Mouse (Mus musculus) yolk sac, embryonic 10.5 days (tissue): ENCODE measurements around the gene Pelo.

Experiments
- DNase-seq: peaks from one replicate; pipeline ENCODE4 v3.0.0-alpha.2; 2017; ENCODE audit warnings: low spot score

Gene Pelo

DNA sequence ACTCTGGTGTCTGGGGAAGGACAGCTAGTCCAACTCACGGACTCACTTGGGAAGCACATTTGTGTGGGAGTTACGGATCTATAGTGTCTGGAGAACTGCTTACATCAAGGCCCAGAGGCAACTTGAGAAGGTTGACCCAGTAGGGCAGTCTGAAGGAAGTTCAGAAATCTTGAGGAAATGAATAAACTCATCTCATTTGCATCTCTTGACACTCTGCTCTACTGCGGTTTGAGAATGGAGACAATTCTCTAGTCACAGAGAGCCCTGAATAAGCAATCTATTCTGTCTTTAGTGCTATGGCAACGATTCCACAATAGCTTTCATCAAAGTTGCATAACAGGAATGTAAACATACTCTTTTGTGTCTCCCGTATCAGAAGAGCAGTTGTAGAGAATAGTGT lies 7.0 kb upstream of the Pelo start:
- no peak for DNase-seq

GRCm38 (mm10) chr13:115096216-115096615 lies 6.2 kb upstream of the Pelo start:
- no peak for DNase-seq

GRCm38 (mm10) chr13:115095392-115095791 lies 5.4 kb upstream of the Pelo start:
- DNase-seq: no peak

- DNase-seq: no peak
Observed at GRCm38 (mm10) chr13:115091511-115091910, 1.5 kb upstream of the Pelo start.

DNA sequence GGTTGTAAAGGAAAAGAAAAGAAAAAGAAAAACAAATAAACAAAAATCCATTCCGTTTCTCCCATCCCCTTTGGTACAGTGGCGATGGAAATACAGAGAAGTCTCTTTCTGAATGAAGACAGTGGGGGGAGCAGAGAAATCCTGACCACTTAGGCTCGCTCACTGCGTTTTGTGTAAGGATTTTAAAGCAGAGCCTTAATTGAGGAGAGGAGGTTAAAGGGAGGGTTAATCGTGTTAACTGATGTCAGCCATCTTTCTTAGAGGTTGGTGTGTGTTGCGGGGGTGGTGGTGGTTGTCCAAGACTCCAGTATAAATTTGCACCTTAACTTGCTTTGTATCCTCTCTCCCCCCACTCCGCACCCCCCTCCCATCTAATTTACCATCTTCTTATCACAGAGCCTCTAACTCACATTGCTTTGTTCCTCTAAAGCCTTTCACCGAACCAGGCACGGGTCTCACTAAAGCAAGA lies 1.0 kb upstream of the Pelo start:
- DNase-seq: no peak

GRCm38 (mm10) chr13:115089395-115090025 lies 476 bp downstream of the Pelo start:
- DNase-seq: peak; percentile 61

DNA sequence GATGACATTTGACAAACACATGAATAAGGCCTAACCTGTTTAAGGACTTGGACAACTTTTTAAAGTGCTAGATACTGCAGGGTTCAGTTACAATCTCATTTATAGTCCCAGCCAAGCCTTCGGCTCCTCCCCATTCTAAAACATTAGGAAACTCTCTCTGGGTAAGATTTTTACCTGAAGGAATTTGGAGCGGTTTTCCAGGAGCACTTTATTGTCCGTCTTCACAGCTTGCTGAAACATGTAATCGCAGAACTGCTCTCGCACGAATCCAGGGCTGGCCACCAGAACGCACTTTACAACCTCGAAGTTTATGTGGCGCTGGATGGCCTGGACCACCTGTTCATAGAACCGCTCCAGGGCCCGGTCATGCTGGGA lies 979 bp downstream of the Pelo start:
- no peak for DNase-seq

DNA sequence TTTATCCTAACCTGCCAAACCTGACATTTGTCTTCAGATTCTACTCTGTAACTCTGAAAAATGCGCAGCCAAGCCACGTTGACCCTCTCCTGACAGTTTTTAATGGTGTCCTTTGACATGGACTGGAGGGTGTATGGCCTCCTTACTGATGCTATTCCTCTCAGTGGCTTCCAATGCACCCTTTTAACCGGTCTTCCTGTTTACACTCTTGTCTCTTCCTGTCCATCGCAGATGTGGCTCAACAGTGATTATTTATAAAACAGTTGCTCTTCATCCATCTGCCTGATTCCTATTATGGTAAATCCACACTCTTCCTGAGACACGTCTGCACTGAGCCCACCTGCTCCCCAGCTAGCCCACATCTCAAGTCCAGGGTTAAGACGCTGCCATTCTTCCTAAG lies 4.0 kb downstream of the Pelo start:
- no peak for DNase-seq

DNA sequence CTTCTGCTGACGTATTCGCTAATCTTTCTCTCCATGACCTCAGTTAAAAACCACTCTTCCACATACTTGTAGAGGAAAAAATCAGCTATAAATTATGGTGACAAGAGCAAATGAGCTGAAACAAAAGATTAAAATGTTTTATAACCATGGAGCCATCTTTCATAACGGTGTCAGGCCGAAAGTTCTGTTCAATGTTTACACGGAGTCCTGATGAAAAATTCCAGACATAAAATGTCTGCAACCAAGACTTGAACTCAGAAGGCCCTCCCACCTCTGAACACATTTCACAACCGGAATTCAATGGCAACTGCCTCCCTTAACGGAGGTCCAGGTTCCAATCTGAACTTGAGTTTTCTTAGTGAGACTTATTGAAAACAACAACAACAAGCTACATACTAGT lies 7.6 kb downstream of the Pelo start:
- no peak for DNase-seq

DNA sequence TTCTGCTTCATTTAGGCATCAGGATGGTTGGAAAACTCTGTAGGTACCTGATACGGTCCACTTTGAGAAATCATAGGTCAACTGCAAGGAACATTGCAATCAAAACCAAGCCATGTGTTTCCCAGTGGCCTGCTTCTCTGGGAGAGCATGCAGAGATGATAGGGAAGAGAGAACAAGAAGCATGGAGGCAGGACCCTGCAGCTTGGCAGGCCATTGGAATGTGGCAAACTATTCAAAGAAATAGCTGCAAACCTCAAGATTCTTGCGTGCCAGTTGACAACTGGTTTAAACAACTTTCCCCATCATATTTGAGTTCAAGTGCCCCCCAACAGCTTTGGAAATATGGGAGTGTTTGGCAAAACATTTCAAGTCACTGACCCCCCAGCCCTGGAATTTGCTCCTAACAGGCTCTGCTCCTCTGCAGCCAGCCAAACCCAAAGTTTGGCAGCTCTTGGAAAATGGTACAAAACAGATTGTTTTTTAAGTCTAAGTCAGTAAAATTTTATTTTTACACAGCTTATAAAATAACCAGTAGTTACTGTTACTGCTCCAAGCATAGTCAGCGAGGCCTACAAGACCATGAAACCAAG lies 9.9 kb downstream of the Pelo start:
- no peak for DNase-seq

DNA sequence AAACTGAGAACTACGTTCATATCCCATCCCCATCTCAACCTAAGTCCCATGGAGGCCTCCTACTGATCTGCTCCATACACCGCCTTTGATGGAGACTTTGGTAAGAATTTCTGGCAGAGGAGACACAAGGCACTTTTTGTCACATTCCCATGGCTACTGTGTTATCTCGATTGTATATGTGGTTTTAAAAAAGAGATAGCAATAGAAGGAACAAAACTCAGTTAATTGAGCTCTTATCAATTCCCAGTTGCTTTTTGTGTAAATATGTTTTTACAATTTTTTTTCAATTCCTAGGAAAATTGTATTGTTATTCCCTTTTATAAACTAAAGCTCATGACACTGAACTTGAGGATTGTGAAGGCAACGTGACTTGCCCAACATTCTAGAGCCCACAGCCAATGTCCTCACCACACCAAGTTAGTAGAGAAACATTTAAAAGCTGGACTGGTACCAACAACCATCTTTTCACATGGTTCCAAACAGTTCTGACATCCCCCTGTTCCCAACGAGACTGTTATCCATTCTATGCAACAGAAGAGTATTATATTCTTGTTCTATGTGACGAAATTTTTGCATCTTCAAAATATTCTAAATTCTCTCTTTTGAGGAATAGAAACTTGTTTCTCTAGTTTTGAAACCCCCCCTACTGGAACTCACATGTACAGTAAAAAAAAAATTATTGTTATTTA lies 10.8 kb downstream of the Pelo start:
- DNase-seq: no peak

GRCm38 (mm10) chr13:115077346-115078134 lies 12.4 kb downstream of the Pelo start:
- no peak for DNase-seq

- no peak for DNase-seq
Observed at GRCm38 (mm10) chr13:115072386-115072785, 17.6 kb downstream of the Pelo start.

DNA sequence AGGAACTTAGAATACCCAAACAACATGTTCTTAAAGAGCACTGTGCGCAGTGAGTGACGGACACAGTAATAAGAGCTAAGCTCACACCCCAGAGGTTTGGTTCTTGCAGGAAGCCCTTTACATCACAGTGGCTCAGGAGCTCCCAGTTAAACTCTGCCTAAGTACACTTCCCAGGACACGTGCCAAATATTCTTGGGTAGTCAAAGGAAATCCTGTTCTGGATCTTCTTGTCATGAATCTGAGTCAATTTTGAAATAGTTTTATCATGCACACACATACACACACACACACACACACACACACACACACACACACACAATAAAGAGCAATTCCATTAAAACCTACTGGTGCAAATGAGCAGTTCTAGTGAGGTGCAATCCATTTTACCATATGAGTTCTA lies 18.6 kb downstream of the Pelo start:
- no peak for DNase-seq

GRCm38 (mm10) chr13:115067968-115068330 lies 22.0 kb downstream of the Pelo start:
- DNase-seq: no peak

DNA sequence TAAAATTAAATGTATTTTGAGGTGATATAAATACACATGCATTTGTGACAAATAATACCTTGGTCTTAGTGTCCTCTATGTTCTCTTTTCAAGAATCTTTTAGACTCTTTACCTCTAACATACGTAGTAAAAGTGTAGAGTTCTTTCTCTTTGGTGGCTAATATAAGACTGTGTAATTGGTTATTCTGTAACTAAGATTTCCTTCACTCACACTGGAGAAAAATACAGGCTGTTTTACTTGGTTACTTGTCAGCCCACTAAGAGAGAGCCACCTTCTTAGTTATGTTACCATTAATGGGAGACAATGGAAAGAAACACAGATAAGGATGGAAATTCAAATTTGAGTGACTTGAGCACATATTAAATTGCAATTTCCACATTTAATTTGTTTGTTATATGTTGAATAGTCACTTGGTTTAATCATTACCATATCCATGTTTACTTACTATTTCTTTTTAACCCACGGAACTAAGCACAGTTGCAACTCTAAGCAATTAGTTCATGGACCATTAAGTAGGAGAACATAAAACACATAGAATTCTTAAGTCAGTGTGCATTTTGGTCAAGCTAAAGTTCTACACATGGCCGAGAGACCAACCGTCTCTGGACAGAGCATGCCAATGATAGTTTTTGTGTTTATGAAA lies 22.5 kb downstream of the Pelo start:
- DNase-seq: no peak

DNA sequence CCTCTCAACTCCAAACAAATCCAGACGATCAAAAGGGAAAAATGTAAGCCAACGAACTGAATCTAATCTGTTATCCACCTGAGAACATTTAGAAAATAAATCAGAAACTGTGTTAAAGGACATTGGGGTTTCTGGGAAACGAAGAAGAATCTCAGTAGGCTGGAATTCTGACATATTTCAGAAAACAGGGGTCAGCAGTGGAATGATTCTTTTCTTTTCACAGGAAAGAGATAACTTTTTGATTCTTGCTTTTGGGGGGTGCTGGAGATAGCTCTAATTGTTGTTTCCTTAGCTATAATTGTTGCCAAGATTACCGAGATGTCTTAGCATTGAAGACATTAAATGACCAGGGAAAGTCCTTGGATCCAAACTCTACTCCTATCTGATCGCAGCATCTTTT lies 32.4 kb downstream of the Pelo start:
- DNase-seq: no peak

DNA sequence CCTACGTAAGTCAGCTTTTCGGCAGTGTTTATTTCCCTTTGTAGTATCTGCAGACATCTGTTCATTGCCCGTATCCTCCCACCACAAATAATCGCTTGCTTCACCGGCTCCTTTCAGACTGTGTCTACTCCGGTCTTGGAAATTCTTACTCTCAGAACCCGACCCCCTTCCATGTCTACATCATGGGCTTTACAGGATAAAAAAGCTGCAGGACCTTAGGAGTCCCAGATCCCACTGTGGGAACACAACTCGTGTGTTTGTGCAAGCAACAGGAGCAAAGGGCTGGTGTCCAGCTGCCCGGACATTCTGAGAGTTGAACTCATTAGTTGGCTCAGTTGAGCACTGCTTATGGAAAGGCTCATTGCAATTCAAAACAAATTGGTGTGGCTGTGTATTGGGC lies 35.2 kb downstream of the Pelo start:
- no peak for DNase-seq

DNA sequence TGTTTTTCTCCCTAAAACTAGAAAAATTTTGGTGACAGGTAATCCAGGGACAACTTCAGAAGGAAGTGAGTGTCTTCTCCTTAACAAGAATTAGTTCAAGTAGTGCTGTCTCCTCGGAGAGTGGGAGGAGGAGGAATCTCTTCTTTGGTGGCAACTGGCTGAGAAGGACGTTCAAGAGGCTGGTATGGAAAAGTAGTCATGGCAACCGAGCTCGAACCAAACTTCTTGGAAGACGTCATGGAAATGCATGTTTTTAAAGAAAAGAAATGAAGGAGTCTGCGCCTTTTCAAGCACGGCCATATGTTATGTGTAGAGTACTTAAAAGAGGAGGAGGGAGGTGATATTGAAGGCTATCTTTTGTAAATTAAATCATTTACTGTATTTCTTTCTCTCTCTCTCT lies 37.4 kb downstream of the Pelo start:
- no peak for DNase-seq

- no peak for DNase-seq
Observed at GRCm38 (mm10) chr13:115050660-115051559, 39.1 kb downstream of the Pelo start.

DNA sequence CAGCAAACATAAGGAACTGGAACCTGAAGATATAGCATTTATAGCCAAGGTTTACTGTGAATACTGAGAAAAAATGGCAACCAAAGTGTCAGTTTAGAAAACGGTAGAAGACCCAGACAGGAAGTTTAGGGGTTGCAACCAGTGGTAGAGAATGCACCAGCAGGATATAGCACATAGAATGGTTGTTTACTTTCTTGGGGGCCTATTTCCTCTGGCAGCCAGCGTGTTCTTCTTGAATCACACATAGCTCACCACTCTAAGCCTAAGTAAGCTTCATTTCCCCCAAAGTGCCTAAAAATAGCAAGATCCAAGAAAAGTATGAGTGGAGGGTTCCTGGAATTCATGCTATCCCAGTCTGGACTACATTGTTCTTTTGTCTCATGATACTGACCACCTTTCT lies 47.3 kb downstream of the Pelo start:
- DNase-seq: no peak
